Mouse (Mus musculus) ovary, postnatal 14 days (tissue): Measurements from ENCODE around the gene F9.
A peak's percentile ranks its signal among the peaks of the same experiment; 100 is the strongest.
"Not testable (repeated sequence)": the region's sequence is repeated elsewhere in the genome, so short reads cannot be mapped to it uniquely, and the experiment has no call there.

Source experiments
- DNase-seq: peaks from one replicate; pipeline ENCODE4 v3.0.0; 2022; ENCODE audit warnings: low spot score

F9 gene

GRCm38 (mm10) chrX:59999221-60000083, at the start of gene F9:
TSS of gene F9 (plus strand) at chrX:59999464.
- no peak for DNase-seq

GRCm38 (mm10) chrX:59969767-59970166, 29.5 kb upstream of the F9 start:
- DNase-seq = not testable (repeated sequence)

- DNase-seq = no peak
Measured at GRCm38 (mm10) chrX:60000084-60000443, 800 bp downstream of the F9 start.

- DNase-seq = no peak
Measured at GRCm38 (mm10) chrX:60001461-60001860, 2.2 kb downstream of the F9 start.

- DNase-seq = peak; percentile 11
Measured at GRCm38 (mm10) chrX:60013084-60013676, 13.9 kb downstream of the F9 start.

- no peak for DNase-seq
Measured at GRCm38 (mm10) chrX:60014588-60014987, 15.3 kb downstream of the F9 start.

GRCm38 (mm10) chrX:60021007-60021406, 21.7 kb downstream of the F9 start:
- no peak for DNase-seq

- no peak for DNase-seq
Measured at GRCm38 (mm10) chrX:60021595-60021994, 22.3 kb downstream of the F9 start.

GRCm38 (mm10) chrX:60026654-60027053, 27.4 kb downstream of the F9 start:
- DNase-seq = no peak

GRCm38 (mm10) chrX:60054745-60055144, 55.5 kb downstream of the F9 start:
- DNase-seq = no peak

- DNase-seq = no peak
Measured at GRCm38 (mm10) chrX:60055185-60055584, 55.9 kb downstream of the F9 start.

- no peak for DNase-seq
Measured at GRCm38 (mm10) chrX:60075359-60075758, 76.1 kb downstream of the F9 start.
